Mouse (Mus musculus): ENCODE measurements at regions not wholly inside any gene's neighbourhood (a gene's known extent, or its start where the extent isn't known, plus 50 kb on each side); places are given as distances from the start of the nearest gene placed in this dataset.

GRCm38 (mm10) chr19:54429062-54429461, 385.1 kb downstream of the Adra2a start:
- TF ChIP-seq POLR2A (IDR thresholded peaks at IDR 0.05; ENCODE audit: low read depth, low read length) (no peak), CTCF (IDR thresholded peaks at IDR 0.05; ENCODE audit: extremely low read depth, insufficient read length, insufficient replicate concordance, low read depth, low read length) (no peak)
